Mouse (Mus musculus) C2C12 (cell line): ENCODE measurements at regions not wholly inside any gene's neighbourhood (a gene's known extent, or its start where the extent isn't known, plus 50 kb on each side); places are given as distances from the start of the nearest gene placed in this dataset.

Source experiments
- CEBPB ChIP-seq: IDR thresholded peaks from one replicate; pipeline ENCODE4 v1.6.1; 2011; ENCODE audit warnings: low read depth, mild to moderate bottlenecking, control low read depth, moderate library complexity
- CTCF ChIP-seq: IDR thresholded peaks from one replicate; pipeline ENCODE4 v1.5.1; 2011; ENCODE audit not compliant: control insufficient read depth, insufficient read depth, insufficient read length
- MAX ChIP-seq: IDR thresholded peaks from one replicate; pipeline ENCODE4 v1.6.1; 2011; ENCODE audit warnings: mild to moderate bottlenecking, control low read depth
- MYOD1 ChIP-seq: IDR thresholded peaks from one replicate; pipeline ENCODE4 v1.6.1; 2011; ENCODE audit warnings: low read depth; ENCODE audit not compliant: control insufficient read depth, insufficient read length
- MYOG ChIP-seq: IDR thresholded peaks from one replicate; pipeline ENCODE4 v1.6.1; 2011; ENCODE audit not compliant: control insufficient read depth, insufficient read length; ENCODE audit errors: extremely low read depth
- USF1 ChIP-seq: IDR thresholded peaks from one replicate; pipeline ENCODE4 v1.6.1; 2011; ENCODE audit warnings: low read depth, mild to moderate bottlenecking, control low read depth, moderate library complexity

GRCm38 (mm10) chr9:112860307-112860893 lies 624.7 kb upstream of the Arpp21 start:
- TF ChIP-seq MYOD1 (no peak), CTCF (no peak), MAX (no peak), CEBPB (no peak), USF1 (no peak), MYOG (no peak)
